Mouse (Mus musculus): ENCODE measurements around the gene Pxdc1. TPM values are rescaled to one million over a fixed set of nuclear protein-coding genes. Genes with fewer than 3 reads are reported as not detected.

Gene Pxdc1
- polyA plus RNA-seq (2015; fragmentation: Nextera tagmentation; extraction: Ambion mirVana): 11.7 and 12.2 TPM in 2 replicates

DNA sequence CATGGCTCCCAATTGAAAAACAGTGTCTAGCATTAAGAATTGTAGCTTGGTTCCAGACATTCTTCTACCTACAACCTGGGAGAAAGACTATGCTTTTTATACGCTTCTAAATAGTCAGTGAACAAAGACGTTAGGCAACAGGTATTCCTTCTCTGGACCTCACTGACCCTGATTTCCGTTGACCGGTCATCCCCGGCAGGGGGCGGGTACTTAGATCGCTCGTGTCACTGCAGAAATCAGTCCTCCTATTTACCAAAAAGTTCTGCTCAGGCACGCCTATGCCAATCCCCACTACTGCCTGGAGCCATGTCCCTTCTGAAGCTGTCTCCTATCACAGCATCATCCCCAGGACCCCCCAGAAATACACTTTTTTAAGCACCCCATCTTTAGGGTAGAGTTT, at the start of gene Pxdc1:
Pxdc1 (minus strand) TSS at position 96 of the 400 bp plus-strand sequence.
- Histone ChIP-seq H3K9me3 (ENCODE audit: control insufficient read depth, low read length) (no peaks in the 10 kb centered on the region), H3K4me2 (ENCODE audit: low read length) (peak within 1 kb of the TSS; percentile 97), H3K9ac (ENCODE audit: low read depth, low read length) (peak within 1 kb of the TSS; percentile 74), H3K27ac (ENCODE audit: low read depth, low read length) (peak within 1 kb of the TSS; percentile 59), H3K36me3 (ENCODE audit: control insufficient read depth, insufficient read depth, low read length) (no peaks in the 10 kb centered on the region), H3K27me3 (replicated peaks; ENCODE audit: control insufficient read depth, insufficient read depth, low read length) (peaks cover 11% of the 10 kb centered on the region), H3K4me1 (ENCODE audit: control insufficient read depth, insufficient read depth, low read depth, low read length) (peaks cover 22% of the 10 kb centered on the region), H3K4me3 (ENCODE audit: low read length) (peak within 1 kb of the TSS; percentile 59)
- WGBS: 3% methylated on average over 9 of the region's 9 CpGs
- ATAC-seq: no peak

DNA sequence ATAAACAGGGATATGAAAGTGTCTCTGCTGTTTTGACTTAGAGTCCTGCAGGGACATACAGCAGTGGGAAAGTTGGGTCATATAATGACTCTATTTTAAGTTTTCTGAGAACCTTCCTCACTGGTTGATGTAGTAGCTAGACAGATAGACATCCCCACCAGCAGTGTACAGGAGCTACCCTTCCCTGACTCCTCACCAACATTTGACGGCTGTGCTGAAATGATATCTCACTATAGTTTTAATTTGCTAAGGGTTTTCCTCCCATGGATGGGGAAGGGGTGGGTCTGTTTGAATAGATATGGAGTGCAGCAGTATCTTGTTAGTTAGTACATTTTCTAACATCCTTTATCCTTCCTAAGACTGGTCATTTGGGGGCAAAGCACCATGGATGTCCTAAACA, 47.3 kb upstream of the Pxdc1 start:
- H3K9me3 ChIP-seq (ENCODE audit: control insufficient read depth, low read length): no peaks in the 10 kb centered on the region
- no peak overlapping the region for H3K27ac ChIP-seq (ENCODE audit: low read depth, low read length)
- H3K9ac ChIP-seq (ENCODE audit: low read depth, low read length): no peak overlapping the region
- no peaks in the 10 kb centered on the region for H3K27me3 ChIP-seq (replicated peaks; ENCODE audit: control insufficient read depth, insufficient read depth, low read length)
- 92% methylated on average over 1 of the region's 1 CpGs for WGBS
- no peak overlapping the region for H3K4me2 ChIP-seq (ENCODE audit: low read length)
- no peaks in the 10 kb centered on the region for H3K36me3 ChIP-seq (ENCODE audit: control insufficient read depth, insufficient read depth, low read length)
- no peak overlapping the region for H3K4me3 ChIP-seq (ENCODE audit: low read length)
- ATAC-seq: no peak
- no peaks in the 10 kb centered on the region for H3K4me1 ChIP-seq (ENCODE audit: control insufficient read depth, insufficient read depth, low read depth, low read length)

GRCm38 (mm10) chr13:34700091-34700490, 46.8 kb upstream of the Pxdc1 start:
- Histone ChIP-seq H3K4me1 (ENCODE audit: control insufficient read depth, insufficient read depth, low read depth, low read length) (no peaks in the 10 kb centered on the region), H3K36me3 (ENCODE audit: control insufficient read depth, insufficient read depth, low read length) (no peaks in the 10 kb centered on the region), H3K9ac (ENCODE audit: low read depth, low read length) (no peak overlapping the region), H3K27ac (ENCODE audit: low read depth, low read length) (no peak overlapping the region), H3K4me2 (ENCODE audit: low read length) (no peak overlapping the region), H3K9me3 (ENCODE audit: control insufficient read depth, low read length) (no peaks in the 10 kb centered on the region), H3K27me3 (replicated peaks; ENCODE audit: control insufficient read depth, insufficient read depth, low read length) (no peaks in the 10 kb centered on the region), H3K4me3 (ENCODE audit: low read length) (no peak overlapping the region)
- no peak for ATAC-seq
- WGBS: 50% methylated on average over 2 of the region's 2 CpGs

DNA sequence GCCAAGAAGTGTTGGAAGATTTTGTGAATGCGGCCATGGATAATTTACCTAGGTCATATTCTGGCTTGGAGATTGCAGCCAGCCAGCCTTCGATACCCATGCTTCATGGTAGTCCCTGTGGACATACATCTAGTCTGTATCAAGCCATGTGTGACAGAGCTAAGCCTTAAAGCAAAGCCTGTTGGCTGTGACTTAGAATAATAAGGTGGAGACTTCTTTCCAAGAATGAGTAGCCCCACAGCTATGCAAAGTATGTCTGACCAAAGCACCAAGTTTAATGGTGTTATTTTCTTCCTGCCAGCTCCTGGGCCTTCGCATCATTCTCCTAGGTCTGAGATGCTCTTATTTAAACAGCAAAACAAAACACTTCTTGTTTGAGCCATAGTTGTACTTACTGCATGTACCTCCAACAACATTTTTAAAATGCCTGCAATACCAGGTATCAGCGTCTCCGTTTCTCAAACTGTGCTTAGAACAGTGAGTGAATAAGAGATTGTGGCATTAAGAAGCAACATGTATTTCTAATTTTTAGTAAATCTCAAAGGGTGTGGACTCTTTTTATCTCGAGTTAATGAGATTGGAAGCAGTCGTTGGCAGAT, 43.5 kb upstream of the Pxdc1 start:
- H3K27me3 ChIP-seq (replicated peaks; ENCODE audit: control insufficient read depth, insufficient read depth, low read length): no peaks in the 10 kb centered on the region
- no peak for ATAC-seq
- 81% methylated on average over 7 of the region's 7 CpGs for WGBS
- no peaks in the 10 kb centered on the region for H3K36me3 ChIP-seq (ENCODE audit: control insufficient read depth, insufficient read depth, low read length)
- H3K4me1 ChIP-seq (ENCODE audit: control insufficient read depth, insufficient read depth, low read depth, low read length): no peaks in the 10 kb centered on the region
- no peak overlapping the region for H3K9ac ChIP-seq (ENCODE audit: low read depth, low read length)
- no peak overlapping the region for H3K27ac ChIP-seq (ENCODE audit: low read depth, low read length)
- no peak overlapping the region for H3K4me3 ChIP-seq (ENCODE audit: low read length)
- H3K9me3 ChIP-seq (ENCODE audit: control insufficient read depth, low read length): no peaks in the 10 kb centered on the region
- H3K4me2 ChIP-seq (ENCODE audit: low read length): no peak overlapping the region

DNA sequence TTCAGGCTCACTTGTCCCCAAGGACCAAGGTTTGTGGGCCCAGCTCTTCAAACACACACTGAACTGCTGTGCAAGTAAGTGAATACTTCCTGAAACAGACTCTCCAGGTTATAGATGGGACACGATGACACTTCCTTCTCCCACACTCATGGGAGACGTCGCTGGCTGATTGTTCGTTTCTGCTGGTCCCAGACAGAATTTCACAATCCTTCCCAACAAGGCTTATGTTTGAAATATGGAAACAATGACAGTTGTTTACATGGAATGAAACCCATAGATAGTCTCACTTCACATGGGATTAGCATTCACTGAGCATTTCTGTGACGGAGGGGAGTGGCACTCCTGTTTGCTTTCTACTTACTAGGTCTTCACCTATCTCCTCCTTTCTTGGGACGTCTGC, 39.8 kb upstream of the Pxdc1 start:
- 83% methylated on average over 6 of the region's 6 CpGs for WGBS
- Histone ChIP-seq H3K9me3 (ENCODE audit: control insufficient read depth, low read length) (no peaks in the 10 kb centered on the region), H3K27ac (ENCODE audit: low read depth, low read length) (no peak overlapping the region), H3K9ac (ENCODE audit: low read depth, low read length) (no peak overlapping the region), H3K36me3 (ENCODE audit: control insufficient read depth, insufficient read depth, low read length) (no peaks in the 10 kb centered on the region), H3K4me3 (ENCODE audit: low read length) (no peak overlapping the region), H3K4me2 (ENCODE audit: low read length) (no peak overlapping the region), H3K4me1 (ENCODE audit: control insufficient read depth, insufficient read depth, low read depth, low read length) (no peaks in the 10 kb centered on the region), H3K27me3 (replicated peaks; ENCODE audit: control insufficient read depth, insufficient read depth, low read length) (no peaks in the 10 kb centered on the region)
- no peak for ATAC-seq

- WGBS: 80% methylated on average over 1 of the region's 1 CpGs
- Histone ChIP-seq H3K36me3 (ENCODE audit: control insufficient read depth, insufficient read depth, low read length) (no peaks in the 10 kb centered on the region), H3K27ac (ENCODE audit: low read depth, low read length) (no peak overlapping the region), H3K4me3 (ENCODE audit: low read length) (no peak overlapping the region), H3K9ac (ENCODE audit: low read depth, low read length) (no peak overlapping the region), H3K4me2 (ENCODE audit: low read length) (no peak overlapping the region), H3K4me1 (ENCODE audit: control insufficient read depth, insufficient read depth, low read depth, low read length) (no peaks in the 10 kb centered on the region), H3K9me3 (ENCODE audit: control insufficient read depth, low read length) (no peaks in the 10 kb centered on the region), H3K27me3 (replicated peaks; ENCODE audit: control insufficient read depth, insufficient read depth, low read length) (no peaks in the 10 kb centered on the region)
- ATAC-seq: no peak
Observed at GRCm38 (mm10) chr13:34691049-34691448, 37.8 kb upstream of the Pxdc1 start.

- no peak overlapping the region for H3K4me3 ChIP-seq (ENCODE audit: low read length)
- H3K36me3 ChIP-seq (ENCODE audit: control insufficient read depth, insufficient read depth, low read length): no peaks in the 10 kb centered on the region
- no peak overlapping the region for H3K9ac ChIP-seq (ENCODE audit: low read depth, low read length)
- no peaks in the 10 kb centered on the region for H3K27me3 ChIP-seq (replicated peaks; ENCODE audit: control insufficient read depth, insufficient read depth, low read length)
- no peak overlapping the region for H3K4me2 ChIP-seq (ENCODE audit: low read length)
- no peaks in the 10 kb centered on the region for H3K4me1 ChIP-seq (ENCODE audit: control insufficient read depth, insufficient read depth, low read depth, low read length)
- WGBS: 69% methylated on average over 7 of the region's 7 CpGs
- H3K27ac ChIP-seq (ENCODE audit: low read depth, low read length): no peak overlapping the region
- H3K9me3 ChIP-seq (ENCODE audit: control insufficient read depth, low read length): no peaks in the 10 kb centered on the region
- ATAC-seq: no peak
Observed at GRCm38 (mm10) chr13:34685008-34685765, 31.9 kb upstream of the Pxdc1 start.

DNA sequence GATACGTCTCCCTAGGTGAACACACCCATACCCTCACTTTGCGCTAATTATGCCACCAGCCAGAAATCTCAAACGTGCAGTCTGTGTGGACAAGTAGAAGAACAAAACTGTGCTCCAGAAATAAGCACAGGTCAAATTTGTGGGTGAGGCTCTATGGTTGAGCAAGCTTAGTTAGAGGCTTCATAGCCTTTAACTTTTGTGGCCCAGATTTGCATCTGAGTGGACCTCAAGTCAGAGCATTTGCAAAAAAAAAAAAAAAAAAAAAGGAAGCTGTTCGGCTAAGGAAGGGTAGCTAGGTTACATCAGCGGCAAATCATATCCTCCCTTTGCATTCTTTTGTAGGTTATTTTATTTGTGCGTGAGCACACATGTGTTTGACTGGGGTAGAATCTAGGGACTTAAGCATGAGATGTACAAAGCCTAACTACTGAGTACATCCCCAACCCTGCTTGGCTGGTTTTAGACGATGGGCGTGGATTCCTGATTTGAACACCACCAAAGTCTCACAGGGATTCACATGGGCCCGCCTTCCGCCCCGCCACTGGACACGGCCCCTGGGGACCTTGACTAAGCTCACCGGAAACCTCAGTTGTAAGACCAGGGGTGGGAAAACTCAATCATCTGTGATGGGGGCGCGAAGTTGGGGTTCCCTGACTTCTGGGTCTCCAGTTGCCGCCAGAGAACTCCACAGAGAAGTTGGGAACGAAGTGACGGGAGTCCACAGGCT, 30.6 kb upstream of the Pxdc1 start:
- H3K4me2 ChIP-seq (ENCODE audit: low read length): no peak overlapping the region
- H3K27ac ChIP-seq (ENCODE audit: low read depth, low read length): no peak overlapping the region
- no peaks in the 10 kb centered on the region for H3K4me1 ChIP-seq (ENCODE audit: control insufficient read depth, insufficient read depth, low read depth, low read length)
- WGBS: 91% methylated on average over 18 of the region's 18 CpGs
- H3K9ac ChIP-seq (ENCODE audit: low read depth, low read length): no peak overlapping the region
- no peaks in the 10 kb centered on the region for H3K36me3 ChIP-seq (ENCODE audit: control insufficient read depth, insufficient read depth, low read length)
- no peak overlapping the region for H3K4me3 ChIP-seq (ENCODE audit: low read length)
- no peaks in the 10 kb centered on the region for H3K27me3 ChIP-seq (replicated peaks; ENCODE audit: control insufficient read depth, insufficient read depth, low read length)
- ATAC-seq: no peak
- no peaks in the 10 kb centered on the region for H3K9me3 ChIP-seq (ENCODE audit: control insufficient read depth, low read length)

GRCm38 (mm10) chr13:34683270-34683669, 30.0 kb upstream of the Pxdc1 start:
- Histone ChIP-seq H3K27ac (ENCODE audit: low read depth, low read length) (no peak overlapping the region), H3K9ac (ENCODE audit: low read depth, low read length) (no peak overlapping the region), H3K4me2 (ENCODE audit: low read length) (no peak overlapping the region), H3K4me1 (ENCODE audit: control insufficient read depth, insufficient read depth, low read depth, low read length) (no peaks in the 10 kb centered on the region), H3K36me3 (ENCODE audit: control insufficient read depth, insufficient read depth, low read length) (no peaks in the 10 kb centered on the region), H3K9me3 (ENCODE audit: control insufficient read depth, low read length) (no peaks in the 10 kb centered on the region), H3K4me3 (ENCODE audit: low read length) (no peak overlapping the region), H3K27me3 (replicated peaks; ENCODE audit: control insufficient read depth, insufficient read depth, low read length) (no peaks in the 10 kb centered on the region)
- 90% methylated on average over 9 of the region's 9 CpGs for WGBS
- ATAC-seq: no peak

All from hindbrain, embryonic 16.5 days (tissue).